Comparison of ENCODE assay signal across 18 mouse cellular contexts in the genomic region with DNA sequence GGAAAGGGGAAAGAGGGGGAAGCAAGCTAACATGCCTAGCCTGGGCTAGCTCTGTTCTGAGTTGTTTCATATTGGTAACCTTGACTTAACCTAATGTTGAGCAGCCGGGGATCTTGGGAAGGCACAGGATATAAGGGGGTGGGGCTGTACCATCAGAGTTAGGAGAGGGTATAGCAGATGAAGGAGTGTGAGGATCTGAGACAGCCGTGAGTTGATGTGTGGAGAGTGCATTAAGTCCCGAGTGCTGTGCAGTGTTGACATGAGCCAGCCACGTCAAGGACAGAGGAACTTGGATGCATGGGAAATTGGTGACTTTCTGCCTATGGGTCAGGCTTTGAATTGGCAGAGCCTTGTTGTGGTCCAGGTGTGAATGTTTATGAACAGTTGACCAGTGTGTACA. TPM values are rescaled to one million over a fixed set of nuclear protein-coding genes. Genes with fewer than 3 reads are reported as not detected.
"Had no signal": no experiment of that assay in that cellular context is flagged by ENCODE, and none has a peak within 500 bp of the region (broad histone marks: within the 10 kb centered on the region; RNA-seq: fewer than 3 reads in every experiment).

No protein-coding gene starts in this region.

- DNase-seq: kidney, adult 9 months; kidney, postnatal 10 days; kidney, postnatal 4 days; liver; liver, embryonic 13.5 days; liver, postnatal 0 days; lung, postnatal 36 days; right cerebral cortex, adult 18-20 months; thymus, adult 18-20 months; thymus, postnatal 14 days had no signal

- H3K9ac ChIP-seq: limb, embryonic 12.5 days; liver, embryonic 13.5 days; liver, postnatal 0 days; midbrain, embryonic 13.5 days; neural tube, embryonic 15.5 days had no signal

- H3K36me3 ChIP-seq: liver, embryonic 13.5 days had no signal

- H3K9me3 ChIP-seq: limb, embryonic 12.5 days; liver, embryonic 13.5 days; midbrain, embryonic 13.5 days; neural tube, embryonic 15.5 days had no signal

- H3K27ac ChIP-seq: limb, embryonic 12.5 days; liver, embryonic 13.5 days; midbrain, embryonic 13.5 days; neural tube, embryonic 15.5 days had no signal

- ATAC-seq: liver, postnatal 0 days; midbrain, embryonic 13.5 days had no signal

- H3K27me3 ChIP-seq: midbrain, embryonic 13.5 days; neural tube, embryonic 15.5 days had no signal

- H3K4me3 ChIP-seq: limb, embryonic 12.5 days; liver, embryonic 13.5 days; midbrain, embryonic 13.5 days; myocyte; neural tube, embryonic 15.5 days had no signal

- H3K4me2 ChIP-seq: limb, embryonic 12.5 days; liver, embryonic 13.5 days; midbrain, embryonic 13.5 days; neural tube, embryonic 15.5 days had no signal

RNA-seq across cellular contexts. Expression of a gene that starts 22.0 kb away (rescaled TPM):
- total RNA-seq: layer of hippocampus, postnatal 25 days; left cerebral cortex, adult 8-10 months; left cerebral cortex, postnatal 36 days; megakaryocyte progenitor cell, adult 5-6 weeks had no signal
- polyA plus RNA-seq: myocyte had no signal

RNA-seq across cellular contexts. Expression of a gene that starts 37.5 kb away (rescaled TPM):
- polyA plus RNA-seq: liver, embryonic 13.5 days; liver, postnatal 0 days had no signal
